Mouse (Mus musculus): Measurements from ENCODE around the gene Aqp5. TPM values are rescaled to one million over a fixed set of nuclear protein-coding genes. Genes with fewer than 3 reads are reported as not detected.

Aqp5 gene
- polyA plus RNA-seq, 2 experiments = 0.07 TPM; not detected in 1

GRCm38 (mm10) chr15:99569123-99569522 lies 21.5 kb upstream of the Aqp5 start:
- no peaks in the 10 kb centered on the region for H3K4me1 ChIP-seq (replicated peaks; ENCODE audit: control insufficient read depth in 2 of 2, insufficient read depth in 2 of 2, low read length in 1 of 2)
- H3K4me2 ChIP-seq (ENCODE audit: low read depth) = no peak overlapping the region
- no peaks in the 10 kb centered on the region for H3K27me3 ChIP-seq (ENCODE audit: control insufficient read depth, insufficient read depth, low read length)
- no peak for ATAC-seq (ENCODE audit: insufficient read depth)
- TF ChIP-seq CTCF (IDR thresholded peaks at IDR 0.05; ENCODE audit: low read depth) (no peak), EP300 (IDR thresholded peaks at IDR 0.05; ENCODE audit: low read depth) (no peak)
- DNase-seq (ENCODE audit: low read depth in 3 of 3, low spot score in 3 of 3) = no peak
- 70% methylated on average over 10 of the region's 10 CpGs for WGBS (ENCODE audit: insufficient replicate concordance)
- H3K9ac ChIP-seq (replicated peaks) = no peak overlapping the region
- H3K27ac ChIP-seq = no peak overlapping the region
- H3K9me3 ChIP-seq (ENCODE audit: control insufficient read depth, low read length) = no peaks in the 10 kb centered on the region
- no peaks in the 10 kb centered on the region for H3K36me3 ChIP-seq (replicated peaks; ENCODE audit: control insufficient read depth, insufficient read depth, low read depth)
- H3K4me3 ChIP-seq (ENCODE audit: insufficient read depth in 1 of 2, low read depth in 2 of 2, low read length in 2 of 2) = no peak overlapping the region

- TF ChIP-seq CTCF (IDR thresholded peaks at IDR 0.05; ENCODE audit: low read depth) (no peak), EP300 (IDR thresholded peaks at IDR 0.05; ENCODE audit: low read depth) (no peak)
- DNase-seq (ENCODE audit: low read depth in 3 of 3, low spot score in 3 of 3) = no peak
- 66% methylated on average over 26 of the region's 26 CpGs for WGBS (ENCODE audit: insufficient replicate concordance)
- peaks cover 23% of the 10 kb centered on the region for H3K27me3 ChIP-seq (ENCODE audit: control insufficient read depth, insufficient read depth, low read length)
- H3K4me3 ChIP-seq (ENCODE audit: insufficient read depth in 1 of 2, low read depth in 2 of 2, low read length in 2 of 2) = no peak within 1 kb of the TSS
- no peak for ATAC-seq (ENCODE audit: insufficient read depth)
- no peaks in the 10 kb centered on the region for H3K36me3 ChIP-seq (replicated peaks; ENCODE audit: control insufficient read depth, insufficient read depth, low read depth)
- H3K4me1 ChIP-seq (replicated peaks; ENCODE audit: control insufficient read depth in 2 of 2, insufficient read depth in 2 of 2, low read length in 1 of 2) = no peaks in the 10 kb centered on the region
- no peak within 1 kb of the TSS for H3K27ac ChIP-seq
- H3K4me2 ChIP-seq (ENCODE audit: low read depth) = no peak within 1 kb of the TSS
- H3K9me3 ChIP-seq (ENCODE audit: control insufficient read depth, low read length) = no peaks in the 10 kb centered on the region
- H3K9ac ChIP-seq (replicated peaks) = no peak within 1 kb of the TSS
Measured at GRCm38 (mm10) chr15:99578802-99579485, 11.6 kb upstream of the Aqp5 start, which contains the start of gene Aqp2. TSS of gene Aqp2 (plus strand) at chr15:99579055.

GRCm38 (mm10) chr15:99583463-99584344 lies 6.9 kb upstream of the Aqp5 start:
- Histone ChIP-seq H3K36me3 (replicated peaks; ENCODE audit: control insufficient read depth, insufficient read depth, low read depth) (no peaks in the 10 kb centered on the region), H3K4me1 (replicated peaks; ENCODE audit: control insufficient read depth in 2 of 2, insufficient read depth in 2 of 2, low read length in 1 of 2) (no peaks in the 10 kb centered on the region), H3K9me3 (ENCODE audit: control insufficient read depth, low read length) (no peaks in the 10 kb centered on the region), H3K27me3 (ENCODE audit: control insufficient read depth, insufficient read depth, low read length) (peaks cover 65% of the 10 kb centered on the region), H3K4me2 (ENCODE audit: low read depth) (peak overlapping the region; percentile 22; the same call in 1 of the 2 replicates), H3K9ac (replicated peaks) (no peak overlapping the region), H3K27ac (no peak overlapping the region), H3K4me3 (ENCODE audit: insufficient read depth in 1 of 2, low read depth in 2 of 2, low read length in 2 of 2) (no peak overlapping the region)
- ATAC-seq (ENCODE audit: insufficient read depth) (no peak), DNase-seq (ENCODE audit: low read depth in 3 of 3, low spot score in 3 of 3) (no peak)
- TF ChIP-seq EP300 (IDR thresholded peaks at IDR 0.05; ENCODE audit: low read depth) = no peak
- TF ChIP-seq CTCF (IDR thresholded peaks at IDR 0.05; ENCODE audit: low read depth) = no peak
- WGBS (ENCODE audit: insufficient replicate concordance) = 3% methylated on average over 53 of the region's 54 CpGs

- Histone ChIP-seq H3K4me3 (ENCODE audit: insufficient read depth in 1 of 2, low read depth in 2 of 2, low read length in 2 of 2) (no peak overlapping the region), H3K27me3 (ENCODE audit: control insufficient read depth, insufficient read depth, low read length) (peaks cover 74% of the 10 kb centered on the region), H3K4me2 (ENCODE audit: low read depth) (no peak overlapping the region), H3K36me3 (replicated peaks; ENCODE audit: control insufficient read depth, insufficient read depth, low read depth) (no peaks in the 10 kb centered on the region), H3K9me3 (ENCODE audit: control insufficient read depth, low read length) (no peaks in the 10 kb centered on the region), H3K9ac (replicated peaks) (no peak overlapping the region), H3K27ac (no peak overlapping the region), H3K4me1 (replicated peaks; ENCODE audit: control insufficient read depth in 2 of 2, insufficient read depth in 2 of 2, low read length in 1 of 2) (no peaks in the 10 kb centered on the region)
- TF ChIP-seq EP300 (IDR thresholded peaks at IDR 0.05; ENCODE audit: low read depth) = no peak
- TF ChIP-seq CTCF (IDR thresholded peaks at IDR 0.05; ENCODE audit: low read depth) = no peak
- no peak for DNase-seq (ENCODE audit: low read depth in 3 of 3, low spot score in 3 of 3)
- WGBS (ENCODE audit: insufficient replicate concordance) = 3% methylated on average over 24 of the region's 24 CpGs
- no peak for ATAC-seq (ENCODE audit: insufficient read depth)
Measured at GRCm38 (mm10) chr15:99584407-99585202, 6.0 kb upstream of the Aqp5 start.

Measured in liver, embryonic 14.5 days (tissue).